Mouse (Mus musculus): ENCODE results near the gene Prm1.
"Not testable (repeated sequence)": the region's sequence is repeated elsewhere in the genome, so short reads cannot be mapped to it uniquely, and the experiment has no call there.

Prm1 gene

GRCm38 (mm10) chr16:10821387-10821786 lies 15.7 kb upstream of the Prm1 start:
- no peak for DNase-seq

DNA sequence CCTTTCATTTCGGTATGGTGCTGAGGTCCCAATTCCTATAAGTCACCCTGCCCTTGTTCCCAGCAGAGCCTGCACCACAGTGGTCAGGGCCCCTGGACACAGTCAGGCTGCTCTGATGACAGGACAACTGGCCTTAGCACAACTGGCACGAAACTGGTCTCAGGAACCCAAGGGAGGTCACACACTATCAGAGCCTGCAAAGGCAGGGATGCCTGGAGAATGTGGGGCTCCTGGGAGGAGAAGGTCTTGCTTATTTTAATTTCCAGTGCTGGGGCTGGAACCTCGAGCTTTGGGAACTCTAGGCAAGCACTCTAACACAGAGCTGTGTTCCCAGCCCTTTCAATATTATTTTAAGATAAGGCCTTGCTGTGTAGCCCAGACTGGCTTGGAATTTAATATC lies 14.3 kb upstream of the Prm1 start:
- no peak for DNase-seq

GRCm38 (mm10) chr16:10818579-10819135 lies 13.0 kb upstream of the Prm1 start:
- DNase-seq: no peak

DNA sequence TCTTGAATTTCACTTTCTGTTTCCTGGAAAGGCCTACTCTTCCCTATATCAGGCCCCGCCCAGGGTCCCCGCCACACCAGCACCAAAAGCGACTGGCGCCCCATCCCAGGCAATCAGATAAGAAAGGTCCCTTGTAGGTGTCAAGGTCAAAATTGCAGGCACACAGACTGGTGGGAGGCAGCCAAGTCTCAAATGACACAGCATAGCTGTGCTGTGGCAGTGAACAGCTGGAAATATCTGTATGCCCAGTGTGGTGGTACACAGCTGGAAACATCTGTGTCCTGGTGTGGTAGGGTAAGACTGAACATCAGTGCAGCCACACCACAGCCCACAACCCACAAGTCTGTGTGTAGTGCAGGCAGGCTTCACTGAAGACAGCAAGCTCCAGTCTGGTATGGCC lies 9.2 kb upstream of the Prm1 start:
- no peak for DNase-seq

GRCm38 (mm10) chr16:10813726-10814125 lies 8.1 kb upstream of the Prm1 start:
- no peak for DNase-seq

DNA sequence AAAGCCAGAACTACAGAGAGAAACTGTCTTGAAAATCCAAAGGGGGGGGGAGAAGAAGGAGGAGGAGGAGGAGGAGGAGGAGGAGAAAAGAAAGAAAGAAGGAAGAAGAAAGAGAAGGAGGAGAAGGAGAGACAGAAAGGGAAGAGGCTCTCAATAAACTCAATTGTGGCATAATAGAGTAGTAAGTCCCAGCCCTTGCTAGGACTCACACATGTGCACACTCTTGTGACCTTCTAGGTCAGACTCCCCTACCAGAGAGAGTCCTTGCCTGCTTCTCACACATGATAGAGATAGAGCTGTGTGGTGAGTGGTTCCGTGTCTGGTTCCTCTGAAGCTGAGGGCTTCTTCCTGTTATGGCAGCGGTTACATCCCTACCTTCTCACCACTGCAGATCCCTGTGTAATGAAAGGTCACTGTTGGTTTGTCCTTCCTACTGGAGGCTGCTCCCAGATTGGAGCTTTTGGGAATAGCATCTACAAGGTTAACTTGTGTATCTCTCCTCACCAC lies 7.3 kb upstream of the Prm1 start, which contains the start of gene Gm11172:
Gene Gm11172 (plus strand): TSS at position 51 of the 507 bp plus-strand sequence.
- no peak for DNase-seq

GRCm38 (mm10) chr16:10810376-10810775 lies 4.7 kb upstream of the Prm1 start:
- peak; percentile 23 for DNase-seq

- not testable (repeated sequence) for DNase-seq
Observed at GRCm38 (mm10) chr16:10802420-10802819, 3.2 kb downstream of the Prm1 start.

DNA sequence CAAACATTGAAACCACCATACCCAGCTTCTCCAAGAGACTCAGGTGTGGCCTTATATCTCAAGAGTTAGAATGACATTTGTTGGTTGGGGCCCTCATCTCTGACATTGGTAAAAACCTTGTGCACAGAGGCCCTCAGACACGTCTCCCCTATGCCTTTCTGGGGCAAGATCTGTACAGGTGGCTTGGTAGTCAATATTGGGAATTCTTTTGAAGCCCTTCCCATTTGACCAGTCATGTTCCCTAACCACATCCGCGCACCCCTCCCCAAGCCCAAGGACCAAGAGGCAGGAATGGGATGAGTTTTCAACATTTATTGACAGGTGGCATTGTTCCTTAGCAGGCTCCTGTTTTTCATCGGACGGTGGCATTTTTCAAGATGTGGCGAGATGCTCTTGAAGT lies 9.6 kb downstream of the Prm1 start, which contains the start of gene Prm2:
Gene Prm2 (minus strand): TSS at position 101 of the 400 bp plus-strand sequence.
- no peak for DNase-seq

DNA sequence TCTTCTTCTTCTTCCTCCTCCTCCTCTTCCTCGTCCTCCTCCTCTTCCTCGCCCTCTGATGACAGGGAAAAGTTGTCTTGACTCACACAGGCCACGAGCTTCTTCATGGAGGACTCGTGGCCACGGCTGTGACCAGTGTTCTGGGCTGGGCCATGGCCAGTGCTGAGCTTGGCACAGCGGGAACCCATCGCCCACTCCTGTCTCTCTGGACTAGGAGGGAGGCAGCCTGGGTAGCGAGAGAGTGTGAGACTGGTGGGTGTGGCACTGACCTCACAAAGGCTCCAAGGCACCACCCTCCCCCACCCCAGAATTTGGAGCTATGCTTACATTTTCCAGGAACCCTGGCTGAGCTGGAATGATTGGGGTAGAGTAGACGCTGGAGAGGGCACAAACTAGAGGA lies 14.9 kb downstream of the Prm1 start, which contains the start of gene Prm3:
Gene Prm3 (minus strand): TSS at position 213 of the 400 bp plus-strand sequence.
- no peak for DNase-seq

GRCm38 (mm10) chr16:10788866-10789265 lies 16.8 kb downstream of the Prm1 start:
- DNase-seq: no peak

- DNase-seq: no peak
Observed at GRCm38 (mm10) chr16:10788271-10788670, 17.4 kb downstream of the Prm1 start, which contains the start of gene Tnp2. Gene Tnp2, minus strand, starts transcription at chr16:10788660.

DNA sequence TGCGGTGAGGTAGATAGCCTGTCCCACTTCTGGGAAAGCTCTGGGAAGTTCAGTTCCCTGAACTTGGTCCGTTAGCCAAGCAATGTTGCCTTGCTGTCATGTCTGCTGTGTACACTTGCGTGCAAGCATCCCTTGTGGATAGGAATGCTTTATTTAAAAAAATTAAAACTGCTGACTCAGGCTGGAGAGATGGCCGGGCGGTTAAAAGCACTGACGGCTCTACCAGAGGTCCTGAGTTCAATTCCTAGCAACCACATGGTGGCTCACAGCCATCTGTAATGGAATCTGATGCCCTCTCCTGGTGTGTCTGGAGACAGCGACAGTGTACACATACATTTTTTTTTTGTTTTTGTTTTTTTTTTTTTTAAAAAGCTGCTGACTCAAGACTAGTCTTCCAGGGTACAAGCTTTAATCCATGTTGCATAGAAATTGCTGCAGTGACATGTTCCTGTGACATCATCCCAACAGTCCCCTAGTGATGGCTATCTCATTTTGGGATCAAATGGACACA lies 18.0 kb downstream of the Prm1 start:
- no peak for DNase-seq

- no peak for DNase-seq
Observed at GRCm38 (mm10) chr16:10786782-10787547, 18.7 kb downstream of the Prm1 start.

DNA sequence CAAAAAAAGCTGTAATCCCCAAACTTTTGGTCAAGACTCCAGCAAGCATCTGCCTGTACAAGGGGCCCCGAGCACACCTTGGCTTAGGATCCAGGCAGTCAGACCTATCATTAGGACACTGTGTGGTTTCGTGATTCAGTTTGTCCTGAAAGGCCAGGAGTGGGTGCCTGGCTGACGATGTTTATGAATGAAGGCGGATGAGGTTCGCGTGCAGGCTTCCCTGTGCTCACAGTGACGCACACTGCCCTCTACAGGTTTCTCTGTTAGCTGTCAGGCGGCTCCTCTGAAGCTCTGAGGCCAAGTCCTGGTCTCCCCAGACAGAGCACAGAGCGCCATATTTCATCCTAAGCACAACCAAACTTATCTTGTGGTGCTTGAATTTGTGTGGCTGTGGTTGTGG lies 19.4 kb downstream of the Prm1 start:
- peak; percentile 79 for DNase-seq

- peak; percentile 64 for DNase-seq
Observed at GRCm38 (mm10) chr16:10785371-10786231, 20.0 kb downstream of the Prm1 start, which contains the start of gene Socs1. Gene Socs1, minus strand, starts transcription at chr16:10785536.

DNA sequence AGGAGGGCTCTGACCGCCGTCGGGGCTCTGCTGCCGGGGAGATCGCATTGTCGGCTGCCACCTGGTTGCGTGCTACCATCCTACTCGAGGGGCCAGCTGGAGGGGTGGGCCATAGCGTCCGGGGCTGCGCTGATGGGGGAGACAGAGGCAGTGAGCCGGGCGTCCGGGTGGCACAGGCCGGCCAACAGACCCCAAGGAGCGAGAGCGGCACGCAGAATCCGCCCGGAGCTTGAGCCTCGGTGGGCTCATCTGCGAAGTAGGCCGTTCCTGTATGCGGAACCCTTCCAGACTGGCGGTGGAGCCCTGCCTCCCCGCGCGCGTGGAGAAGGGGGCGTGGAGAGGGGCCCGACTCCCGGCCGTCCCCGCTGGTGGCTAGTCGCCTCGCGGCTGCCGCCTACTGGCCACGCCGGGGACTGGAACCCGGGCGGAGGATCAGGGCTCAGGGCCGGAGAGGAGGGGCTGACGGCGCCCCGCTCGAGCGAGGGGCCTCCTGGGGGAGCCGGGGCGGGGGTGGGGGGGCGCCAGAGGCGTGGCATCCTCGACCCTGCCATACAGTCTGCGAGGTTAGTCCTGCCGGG lies 20.8 kb downstream of the Prm1 start:
- peak; percentile 85 for DNase-seq

DNA sequence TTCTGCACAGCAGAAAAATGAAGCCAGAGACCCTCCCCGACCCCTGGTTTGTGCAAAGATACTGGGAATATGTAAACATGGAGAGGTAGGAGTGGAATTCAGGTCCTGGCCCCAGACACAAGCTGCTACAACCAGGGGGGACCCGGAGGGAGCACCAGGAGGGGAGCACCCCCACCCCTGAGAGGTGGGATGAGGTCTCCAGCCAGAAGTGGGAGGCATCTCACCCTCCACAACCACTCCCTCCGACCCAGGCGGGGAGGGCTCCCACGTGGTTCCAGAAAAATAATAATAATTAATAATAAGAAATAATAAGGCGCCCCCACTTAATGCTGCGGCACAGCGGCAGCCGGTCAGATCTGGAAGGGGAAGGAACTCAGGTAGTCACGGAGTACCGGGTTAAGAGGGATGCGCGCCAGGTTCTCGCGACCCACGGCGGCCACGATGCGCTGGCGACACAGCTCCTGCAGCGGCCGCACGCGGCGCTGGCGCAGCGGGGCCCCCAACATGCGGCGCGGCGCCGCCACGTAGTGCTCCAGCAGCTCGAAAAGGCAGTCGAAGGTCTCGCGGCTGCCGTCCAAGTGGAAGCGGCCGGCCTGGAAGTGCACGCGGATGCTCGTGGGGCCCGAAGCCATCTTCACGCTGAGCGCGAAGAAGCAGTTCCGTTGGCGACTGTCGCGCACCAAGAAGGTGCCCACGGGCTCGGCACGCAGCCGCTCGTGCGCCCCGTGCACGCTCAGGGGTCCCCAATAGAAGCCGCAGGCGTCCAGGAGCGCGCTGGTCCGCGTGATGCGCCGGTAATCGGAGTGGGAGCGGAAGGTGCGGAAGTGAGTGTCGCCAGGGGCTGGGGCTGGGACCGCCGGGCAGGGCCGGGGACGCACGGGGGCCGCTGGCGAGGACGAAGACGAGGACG lies 21.5 kb downstream of the Prm1 start:
- peak; percentile 30 for DNase-seq

DNA sequence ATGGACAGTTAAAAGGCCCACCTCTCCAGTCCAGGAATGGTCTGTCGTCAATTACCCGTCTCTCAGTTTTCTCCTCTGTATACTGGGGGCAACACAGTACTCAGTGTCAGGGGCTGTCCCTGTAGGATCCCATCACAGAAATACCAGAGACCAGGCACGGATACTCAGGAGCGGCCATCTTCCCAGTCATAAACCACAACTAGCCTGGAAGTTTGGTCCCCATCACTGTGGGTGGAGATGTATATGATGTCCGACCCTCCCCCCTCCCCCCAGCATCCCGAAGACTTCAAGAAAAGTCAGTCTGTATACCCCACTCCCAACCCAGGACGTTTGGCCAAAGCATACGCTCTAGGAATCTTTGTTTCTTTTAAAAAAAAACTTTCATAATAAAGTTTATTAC lies 22.2 kb downstream of the Prm1 start:
- no peak for DNase-seq

DNA sequence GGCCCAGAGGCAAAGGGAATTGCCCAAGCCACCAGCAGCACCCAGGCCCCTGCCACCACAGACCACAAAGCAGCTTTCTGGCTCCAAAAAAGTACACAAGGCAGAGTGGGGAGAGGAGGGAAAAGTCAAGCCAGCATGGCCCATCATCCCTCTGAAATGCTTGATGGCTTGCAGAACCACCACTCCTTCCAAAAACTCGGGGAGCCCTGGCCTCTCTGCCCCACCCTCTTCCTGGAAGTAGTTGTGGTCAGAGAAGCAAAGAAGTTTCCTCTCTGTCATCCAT lies 22.5 kb downstream of the Prm1 start:
- no peak for DNase-seq

DNA sequence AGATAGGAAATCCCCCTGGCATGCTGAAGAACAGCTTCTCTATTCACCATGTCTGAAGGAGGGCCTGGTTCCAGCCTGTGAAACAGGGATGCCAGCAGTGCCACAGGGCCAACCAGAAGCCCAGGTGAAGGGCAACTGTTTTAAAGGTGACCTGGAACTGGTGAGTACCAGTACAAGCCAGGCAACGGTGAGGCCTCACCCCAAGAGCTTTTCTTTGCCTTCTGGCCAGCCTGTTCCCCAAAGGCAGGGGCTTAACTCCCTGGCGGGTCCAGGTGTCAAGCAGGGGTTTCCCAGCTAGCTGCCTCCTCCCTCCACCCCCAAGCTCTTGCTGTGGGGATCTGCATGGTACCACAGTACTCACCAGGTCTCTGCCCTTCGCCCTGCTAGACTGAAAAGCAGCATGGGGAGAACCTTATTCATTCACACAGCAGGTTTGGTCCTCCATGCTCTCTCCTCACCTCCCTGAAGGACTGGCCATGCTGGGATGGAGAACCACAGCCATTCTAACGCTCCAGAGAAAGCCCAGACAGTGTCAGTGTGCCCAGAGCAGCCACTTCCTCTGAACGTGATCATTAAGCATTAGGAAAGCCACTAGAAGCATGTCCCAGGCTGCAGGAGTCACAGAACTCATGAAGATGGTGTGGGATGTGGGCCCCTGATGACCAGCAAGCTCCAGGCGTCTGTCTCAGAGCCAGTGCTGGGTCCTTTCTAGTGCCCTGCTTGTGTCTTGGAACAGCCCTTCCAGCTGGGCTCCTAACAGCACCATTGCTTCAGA lies 23.1 kb downstream of the Prm1 start:
- DNase-seq: no peak
